Mouse (Mus musculus) liver, postnatal 0 days (tissue): ENCODE data around the gene Hipk2. TPM values are rescaled to one million over a fixed set of nuclear protein-coding genes. Genes with fewer than 3 reads are reported as not detected.
A peak's percentile ranks its signal among the peaks of the same experiment; 100 is the strongest.

Experiments
- ATAC-seq: fragments of 200-750 bp; cut with Nextera tagmentation; 2 replicates; pipeline ENCODE4 v1.8.0; 2017; ENCODE audit warnings: mild to moderate bottlenecking, moderate library complexity
- DNase-seq: peaks from one replicate; pipeline ENCODE4 v3.0.0-alpha.2; 2016
- H3K27ac ChIP-seq: fragments of 300-500 bp; sonication (generic); 2 replicates; pipeline ENCODE4 v1.5.1; 2014; ENCODE audit warnings: antibody characterized with exemption, moderate library complexity, mild to moderate bottlenecking, low read depth
- H3K27me3 ChIP-seq: fragments of 300-500 bp; sonication (generic); 2 replicates; pipeline ENCODE4 v1.6.1; 2014; ENCODE audit warnings: low read length, control low read depth, mixed read lengths; ENCODE audit not compliant: insufficient read depth
- H3K36me3 ChIP-seq: fragments of 300-500 bp; sonication (generic); replicated peaks from 2 replicates; pipeline ENCODE4 v1.6.1; 2014; ENCODE audit warnings: mild to moderate bottlenecking, control low read depth, low read length, moderate library complexity, mixed read lengths; ENCODE audit not compliant: insufficient read depth
- H3K4me1 ChIP-seq: fragments of 300-500 bp; sonication (generic); 2 replicates; pipeline ENCODE4 v1.6.1; 2014; ENCODE audit warnings: antibody characterized with exemption, mild to moderate bottlenecking, control low read depth; ENCODE audit not compliant: insufficient read depth
- H3K4me2 ChIP-seq: fragments of 300-500 bp; sonication (generic); 2 replicates; pipeline ENCODE4 v1.6.1; 2014; ENCODE audit warnings: low read depth, mild to moderate bottlenecking, low read length, moderate library complexity, mixed read lengths
- H3K4me3 ChIP-seq: fragments of 300-500 bp; sonication (generic); 2 replicates; pipeline ENCODE4 v1.5.1; 2014; ENCODE audit warnings: low read depth, low read length
- H3K9ac ChIP-seq: fragments of 300-500 bp; sonication (generic); replicated peaks from 2 replicates; pipeline ENCODE4 v1.6.1; 2014; ENCODE audit warnings: mild to moderate bottlenecking, moderate library complexity
- H3K9me3 ChIP-seq: fragments of 300-500 bp; sonication (generic); 2 replicates; pipeline ENCODE4 v1.6.1; 2016; ENCODE audit warnings: mild to moderate bottlenecking, control low read depth, low read length, mixed read lengths
- CTCF ChIP-seq: sonication (generic); IDR thresholded peaks from 2 replicates; pipeline ENCODE4 v1.5.1; 2016; ENCODE audit warnings: antibody characterized with exemption, low read depth
- EP300 ChIP-seq: IDR thresholded peaks from 2 replicates; pipeline ENCODE4 v1.6.1; 2016; ENCODE audit warnings: antibody characterized with exemption, low read depth, mild to moderate bottlenecking
- WGBS: fragments of 180-500 bp; shearing (Covaris S2); extraction: QIAGEN DNeasy Blood & Tissue Kit; methylation state at CpG from one replicate; pipeline ENCODE4 v1.1.7; 2014; ENCODE audit not compliant: insufficient replicate concordance; 5-methylcytosine and 5-hydroxymethylcytosine counted together
- polyA plus RNA-seq: library from polyadenylated mRNA; unstranded; fragments of >200 nt; fragmentation: Nextera tagmentation; extraction: Ambion mirVana; gene quantifications from 2 replicates; pipeline ENCODE4 v1.2.1, GENCODE M21; 2015

Gene Hipk2
- polyA plus RNA-seq, 1 experiment from 2014 or later = 9.7 TPM

GRCm38 (mm10) chr6:38710449-38710848 lies 165.5 kb downstream of the Hipk2 start:
- Histone ChIP-seq H3K9ac (no peak overlapping the region), H3K4me3 (no peak overlapping the region), H3K36me3 (peaks cover 95% of the 10 kb centered on the region), H3K27me3 (no peaks in the 10 kb centered on the region), H3K9me3 (no peaks in the 10 kb centered on the region), H3K27ac (no peak overlapping the region), H3K4me2 (no peak overlapping the region), H3K4me1 (no peaks in the 10 kb centered on the region)
- DNase-seq = no peak
- 78% methylated on average over 3 of the region's 3 CpGs for WGBS
- peak; percentile 56; the same call in 1 of the 2 replicates for ATAC-seq
- TF ChIP-seq EP300 (no peak), CTCF (no peak)

GRCm38 (mm10) chr6:38704264-38704984 lies 171.5 kb downstream of the Hipk2 start:
- Histone ChIP-seq H3K27ac (no peak overlapping the region), H3K9me3 (no peaks in the 10 kb centered on the region), H3K36me3 (peaks cover 82% of the 10 kb centered on the region), H3K9ac (no peak overlapping the region), H3K27me3 (no peaks in the 10 kb centered on the region), H3K4me1 (no peaks in the 10 kb centered on the region), H3K4me3 (no peak overlapping the region), H3K4me2 (no peak overlapping the region)
- ATAC-seq (no peak), DNase-seq (no peak)
- WGBS = 73% methylated on average over 7 of the region's 7 CpGs
- TF ChIP-seq EP300 = no peak
- TF ChIP-seq CTCF = no peak

- no peak for ATAC-seq
- TF ChIP-seq EP300 (no peak), CTCF (no peak)
- Histone ChIP-seq H3K27ac (no peak overlapping the region), H3K4me3 (no peak overlapping the region), H3K9me3 (no peaks in the 10 kb centered on the region), H3K4me2 (no peak overlapping the region), H3K9ac (no peak overlapping the region), H3K27me3 (no peaks in the 10 kb centered on the region), H3K4me1 (no peaks in the 10 kb centered on the region), H3K36me3 (peaks cover 82% of the 10 kb centered on the region)
- DNase-seq = no peak
- 91% methylated on average over 6 of the region's 6 CpGs for WGBS
Observed at GRCm38 (mm10) chr6:38703526-38703925, 172.4 kb downstream of the Hipk2 start.

- no peak overlapping the region for H3K27ac ChIP-seq
- H3K36me3 ChIP-seq = peaks cover 84% of the 10 kb centered on the region
- H3K9me3 ChIP-seq = no peaks in the 10 kb centered on the region
- TF ChIP-seq CTCF (no peak), EP300 (no peak)
- no peak overlapping the region for H3K4me2 ChIP-seq
- no peaks in the 10 kb centered on the region for H3K4me1 ChIP-seq
- ATAC-seq = no peak
- H3K9ac ChIP-seq = no peak overlapping the region
- no peaks in the 10 kb centered on the region for H3K27me3 ChIP-seq
- 64% methylated on average over 6 of the region's 6 CpGs for WGBS
- H3K4me3 ChIP-seq = no peak overlapping the region
- no peak for DNase-seq
Observed at GRCm38 (mm10) chr6:38702810-38703399, 173.1 kb downstream of the Hipk2 start.

- 78% methylated on average over 2 of the region's 2 CpGs for WGBS
- no peaks in the 10 kb centered on the region for H3K4me1 ChIP-seq
- no peak for ATAC-seq
- no peaks in the 10 kb centered on the region for H3K27me3 ChIP-seq
- no peak overlapping the region for H3K4me3 ChIP-seq
- DNase-seq = no peak
- H3K9ac ChIP-seq = no peak overlapping the region
- H3K9me3 ChIP-seq = no peaks in the 10 kb centered on the region
- no peak overlapping the region for H3K27ac ChIP-seq
- TF ChIP-seq CTCF (no peak), EP300 (no peak)
- peaks cover 80% of the 10 kb centered on the region for H3K36me3 ChIP-seq
- H3K4me2 ChIP-seq = no peak overlapping the region
Observed at GRCm38 (mm10) chr6:38701421-38701820, 174.5 kb downstream of the Hipk2 start.

- no peaks in the 10 kb centered on the region for H3K27me3 ChIP-seq
- ATAC-seq = no peak
- 97% methylated on average over 18 of the region's 18 CpGs for WGBS
- no peak overlapping the region for H3K9ac ChIP-seq
- no peak overlapping the region for H3K4me2 ChIP-seq
- TF ChIP-seq EP300 = no peak
- TF ChIP-seq CTCF = no peak
- H3K9me3 ChIP-seq = no peaks in the 10 kb centered on the region
- H3K27ac ChIP-seq = no peak overlapping the region
- H3K36me3 ChIP-seq = peaks cover 83% of the 10 kb centered on the region
- H3K4me1 ChIP-seq = no peaks in the 10 kb centered on the region
- H3K4me3 ChIP-seq = no peak overlapping the region
- DNase-seq = no peak
Observed at GRCm38 (mm10) chr6:38698233-38698889, 177.6 kb downstream of the Hipk2 start.
